Mouse (Mus musculus): ENCODE measurements at regions not wholly inside any gene's neighbourhood (a gene's known extent, or its start where the extent isn't known, plus 50 kb on each side); places are given as distances from the start of the nearest gene placed in this dataset.

DNA sequence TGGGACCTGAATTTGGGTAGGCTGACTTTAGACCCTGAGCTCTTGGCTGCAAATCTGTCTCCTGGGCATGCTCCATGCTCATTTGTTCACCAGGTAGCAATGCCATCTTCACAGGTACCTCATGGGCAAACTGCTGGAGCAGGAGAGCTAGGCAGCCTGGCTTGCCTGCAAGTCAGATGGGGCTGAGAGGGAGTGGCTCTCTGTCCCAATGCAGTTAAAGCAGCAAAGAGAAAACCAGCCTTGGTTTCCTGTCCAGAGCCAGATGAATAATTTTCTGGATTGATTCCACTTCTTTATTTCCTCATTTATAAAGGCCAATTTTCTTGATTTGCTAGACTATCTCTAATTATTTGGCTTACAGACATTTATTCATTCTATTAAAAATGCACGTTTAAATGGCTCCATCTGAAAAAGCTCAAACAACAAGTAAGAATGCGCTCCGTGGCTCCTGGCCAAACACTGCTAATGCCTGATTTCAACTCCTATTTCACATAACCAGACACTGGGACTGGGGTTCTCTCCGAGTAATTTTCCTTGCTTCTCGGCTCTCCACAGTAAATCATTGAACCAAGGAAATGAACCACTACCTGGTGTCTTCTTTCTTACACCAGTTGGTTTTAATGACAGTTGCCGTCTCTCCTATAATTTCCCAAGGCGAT is 60.5 kb downstream of the Rsl24d1 start:
- Histone ChIP-seq H3K36me3 (ENCODE audit: control insufficient read depth, insufficient read depth, low read length) (no peaks in the 10 kb centered on the region), H3K4me1 (replicated peaks; ENCODE audit: control insufficient read depth, insufficient read depth, low read length) (peaks cover 2% of the 10 kb centered on the region; the same call in 1 of the 2 replicates), H3K27ac (ENCODE audit: control insufficient read depth, insufficient read depth, low read length) (no peak overlapping the region), H3K27me3 (ENCODE audit: control insufficient read depth, insufficient read depth, low read length) (no peaks in the 10 kb centered on the region), H3K4me3 (ENCODE audit: control insufficient read depth, insufficient read depth, low read length) (no peak overlapping the region)
- TF ChIP-seq POLR2A (IDR thresholded peaks at IDR 0.05; ENCODE audit: control insufficient read depth, extremely low read depth, insufficient read depth, low read length, poor library complexity) (no peak), CTCF (IDR thresholded peaks at IDR 0.05; ENCODE audit: borderline replicate concordance, control insufficient read depth, extremely low read depth, insufficient read depth, low read length, poor library complexity) (no peak)
- no peak for DNase-seq
- WGBS: 96% methylated on average over 7 of the region's 7 CpGs

DNA sequence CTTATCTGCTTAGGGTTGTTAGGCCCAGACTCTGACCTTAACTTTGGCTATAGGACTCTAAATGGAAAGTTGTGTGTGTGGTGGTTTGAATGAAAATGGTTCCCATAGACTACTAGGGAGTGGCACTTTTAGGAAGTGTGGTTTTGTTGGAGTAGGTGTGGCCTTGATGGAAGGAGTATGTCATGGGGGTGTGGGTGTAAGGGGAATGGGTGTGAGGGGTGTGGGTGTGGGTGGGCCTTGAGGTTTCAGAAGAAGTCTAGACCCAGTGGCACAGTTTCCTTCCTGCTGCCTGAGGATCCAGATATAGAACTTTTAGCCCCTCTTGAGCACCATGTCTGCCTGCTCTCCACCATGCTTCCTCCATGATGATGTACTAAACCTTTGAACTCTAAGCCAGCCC is 63.4 kb downstream of the Rsl24d1 start:
- Histone ChIP-seq H3K4me1 (replicated peaks; ENCODE audit: control insufficient read depth, insufficient read depth, low read length) (peaks cover 2% of the 10 kb centered on the region; the same call in 1 of the 2 replicates), H3K27me3 (ENCODE audit: control insufficient read depth, insufficient read depth, low read length) (no peaks in the 10 kb centered on the region), H3K36me3 (ENCODE audit: control insufficient read depth, insufficient read depth, low read length) (no peaks in the 10 kb centered on the region), H3K27ac (ENCODE audit: control insufficient read depth, insufficient read depth, low read length) (no peak overlapping the region), H3K4me3 (ENCODE audit: control insufficient read depth, insufficient read depth, low read length) (no peak overlapping the region)
- TF ChIP-seq POLR2A (IDR thresholded peaks at IDR 0.05; ENCODE audit: control insufficient read depth, extremely low read depth, insufficient read depth, low read length, poor library complexity) (no peak), CTCF (IDR thresholded peaks at IDR 0.05; ENCODE audit: borderline replicate concordance, control insufficient read depth, extremely low read depth, insufficient read depth, low read length, poor library complexity) (no peak)
- DNase-seq: no peak

DNA sequence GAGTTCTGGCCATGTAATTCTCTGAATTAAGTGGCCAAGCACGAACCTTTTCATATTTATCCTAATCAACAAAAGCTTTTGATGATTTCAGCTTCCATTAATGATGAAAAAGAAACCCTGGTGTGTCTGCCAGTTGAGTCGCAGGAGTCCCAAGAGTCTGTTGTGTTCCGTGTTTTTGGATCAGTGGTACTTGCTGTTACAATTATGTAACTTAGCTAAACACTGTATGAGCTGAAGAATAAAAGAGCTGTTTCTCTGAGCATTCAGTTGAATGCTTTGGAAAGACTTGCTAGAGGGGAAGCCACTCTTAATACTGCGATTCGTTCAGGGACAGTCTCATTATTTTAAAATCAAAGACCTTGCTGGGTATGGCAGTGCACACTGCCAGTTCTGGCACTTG is 70.1 kb downstream of the Rsl24d1 start:
- TF ChIP-seq POLR2A (IDR thresholded peaks at IDR 0.05; ENCODE audit: control insufficient read depth, extremely low read depth, insufficient read depth, low read length, poor library complexity) (no peak), CTCF (IDR thresholded peaks at IDR 0.05; ENCODE audit: borderline replicate concordance, control insufficient read depth, extremely low read depth, insufficient read depth, low read length, poor library complexity) (no peak)
- Histone ChIP-seq H3K4me3 (ENCODE audit: control insufficient read depth, insufficient read depth, low read length) (no peak overlapping the region), H3K4me1 (replicated peaks; ENCODE audit: control insufficient read depth, insufficient read depth, low read length) (no peaks in the 10 kb centered on the region), H3K36me3 (ENCODE audit: control insufficient read depth, insufficient read depth, low read length) (no peaks in the 10 kb centered on the region), H3K27ac (ENCODE audit: control insufficient read depth, insufficient read depth, low read length) (no peak overlapping the region), H3K27me3 (ENCODE audit: control insufficient read depth, insufficient read depth, low read length) (no peaks in the 10 kb centered on the region)
- WGBS: 93% methylated on average over 5 of the region's 5 CpGs
- no peak for DNase-seq

DNA sequence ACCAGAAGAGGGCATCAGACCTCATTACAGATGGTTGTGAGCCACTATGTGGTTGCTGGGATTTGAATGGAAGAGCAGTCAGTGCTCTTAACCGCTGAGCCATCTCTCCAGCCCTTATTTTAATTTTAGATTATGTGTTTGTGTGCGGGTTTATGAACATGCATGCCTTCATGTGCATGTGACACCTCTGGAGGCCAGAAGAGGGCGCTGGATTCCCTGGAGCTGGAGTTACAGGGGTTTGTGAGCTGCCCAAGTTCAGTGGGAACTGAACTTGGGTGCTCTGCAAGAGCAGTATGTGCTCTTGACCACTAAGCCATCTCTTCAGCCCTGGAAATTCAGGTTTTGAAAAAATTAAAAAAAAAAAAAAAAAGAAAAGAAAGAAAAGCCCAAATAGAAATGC is 71.7 kb downstream of the Rsl24d1 start:
- Histone ChIP-seq H3K27me3 (ENCODE audit: control insufficient read depth, insufficient read depth, low read length) (no peaks in the 10 kb centered on the region), H3K4me3 (ENCODE audit: control insufficient read depth, insufficient read depth, low read length) (no peak overlapping the region), H3K4me1 (replicated peaks; ENCODE audit: control insufficient read depth, insufficient read depth, low read length) (no peaks in the 10 kb centered on the region), H3K27ac (ENCODE audit: control insufficient read depth, insufficient read depth, low read length) (no peak overlapping the region), H3K36me3 (ENCODE audit: control insufficient read depth, insufficient read depth, low read length) (no peaks in the 10 kb centered on the region)
- 64% methylated on average over 3 of the region's 3 CpGs for WGBS
- no peak for DNase-seq
- no peak for TF ChIP-seq POLR2A (IDR thresholded peaks at IDR 0.05; ENCODE audit: control insufficient read depth, extremely low read depth, insufficient read depth, low read length, poor library complexity)
- no peak for TF ChIP-seq CTCF (IDR thresholded peaks at IDR 0.05; ENCODE audit: borderline replicate concordance, control insufficient read depth, extremely low read depth, insufficient read depth, low read length, poor library complexity)

DNA sequence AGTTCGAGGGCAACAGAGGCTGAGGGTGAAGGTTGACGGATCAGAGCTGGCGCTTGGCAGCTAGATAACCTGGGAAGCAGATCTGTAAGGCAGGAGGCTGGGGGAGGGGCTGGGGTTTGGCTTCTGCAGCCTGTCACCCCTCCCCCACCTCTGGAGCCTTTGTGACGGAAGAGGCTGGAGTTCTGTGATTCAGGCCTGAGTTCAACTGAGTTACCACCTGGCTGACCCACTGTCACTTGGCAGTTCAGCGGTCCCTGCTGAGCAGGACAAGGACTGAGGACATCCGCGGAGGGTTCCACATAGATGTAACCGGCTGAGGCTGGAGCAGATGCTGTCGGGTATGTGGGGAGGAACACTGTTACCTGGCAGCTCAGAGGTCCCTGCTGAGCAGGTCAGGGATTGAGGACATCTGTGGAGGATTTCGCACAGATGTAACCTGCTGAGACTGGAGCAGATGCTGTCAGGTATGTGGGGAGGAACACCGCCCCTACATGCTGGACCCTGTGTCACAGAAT is 79.1 kb downstream of the Rsl24d1 start:
- Histone ChIP-seq H3K4me3 (ENCODE audit: control insufficient read depth, insufficient read depth, low read length) (no peak overlapping the region), H3K36me3 (ENCODE audit: control insufficient read depth, insufficient read depth, low read length) (no peaks in the 10 kb centered on the region), H3K27ac (ENCODE audit: control insufficient read depth, insufficient read depth, low read length) (no peak overlapping the region), H3K27me3 (ENCODE audit: control insufficient read depth, insufficient read depth, low read length) (no peaks in the 10 kb centered on the region), H3K4me1 (replicated peaks; ENCODE audit: control insufficient read depth, insufficient read depth, low read length) (no peaks in the 10 kb centered on the region)
- no peak for DNase-seq
- 83% methylated on average over 11 of the region's 11 CpGs for WGBS
- TF ChIP-seq CTCF (IDR thresholded peaks at IDR 0.05; ENCODE audit: borderline replicate concordance, control insufficient read depth, extremely low read depth, insufficient read depth, low read length, poor library complexity) (no peak), POLR2A (IDR thresholded peaks at IDR 0.05; ENCODE audit: control insufficient read depth, extremely low read depth, insufficient read depth, low read length, poor library complexity) (no peak)

DNA sequence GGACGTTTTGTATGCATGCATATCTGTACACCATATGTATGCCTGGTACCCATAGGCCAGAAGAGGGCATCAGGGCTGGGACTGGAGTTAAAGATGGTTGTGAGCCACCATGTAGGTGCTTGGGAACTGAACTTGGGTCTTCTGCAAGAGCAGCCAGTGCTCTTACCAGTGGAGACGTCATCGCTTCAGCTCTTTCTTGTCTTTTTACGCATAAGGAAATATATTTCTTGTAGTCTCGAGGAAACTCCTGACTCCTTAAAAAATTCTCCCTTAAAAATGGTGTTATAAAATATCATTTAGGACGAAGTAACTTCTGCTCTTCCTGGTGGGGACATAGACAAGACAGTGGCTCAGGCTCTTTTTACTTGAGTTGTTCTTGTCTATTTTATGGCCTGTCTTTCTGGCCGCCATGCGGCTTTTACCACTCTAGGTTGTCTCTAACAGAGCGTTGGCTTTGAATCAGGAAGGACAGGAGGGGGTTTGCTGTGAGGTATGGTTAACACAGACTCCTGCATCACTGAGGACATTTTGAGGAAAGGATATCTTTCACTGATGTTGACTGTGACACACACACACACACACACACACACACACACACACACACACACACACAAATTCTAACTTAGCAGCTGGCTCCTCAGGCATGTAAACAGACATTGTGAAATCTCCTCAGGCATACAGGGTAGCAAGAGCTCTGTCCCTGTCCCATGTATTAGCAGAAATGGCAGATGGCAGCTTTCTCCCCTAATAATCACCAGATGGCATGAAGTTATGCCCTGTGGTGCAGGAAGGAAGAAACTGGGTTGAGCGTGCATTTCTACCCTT is 85.2 kb downstream of the Rsl24d1 start:
- Histone ChIP-seq H3K36me3 (ENCODE audit: control insufficient read depth, insufficient read depth, low read length) (no peaks in the 10 kb centered on the region), H3K4me1 (replicated peaks; ENCODE audit: control insufficient read depth, insufficient read depth, low read length) (no peaks in the 10 kb centered on the region), H3K27me3 (ENCODE audit: control insufficient read depth, insufficient read depth, low read length) (no peaks in the 10 kb centered on the region), H3K27ac (ENCODE audit: control insufficient read depth, insufficient read depth, low read length) (no peak overlapping the region), H3K4me3 (ENCODE audit: control insufficient read depth, insufficient read depth, low read length) (no peak overlapping the region)
- WGBS: 96% methylated on average over 10 of the region's 10 CpGs
- no peak for DNase-seq
- no peak for TF ChIP-seq POLR2A (IDR thresholded peaks at IDR 0.05; ENCODE audit: control insufficient read depth, extremely low read depth, insufficient read depth, low read length, poor library complexity)
- TF ChIP-seq CTCF (IDR thresholded peaks at IDR 0.05; ENCODE audit: borderline replicate concordance, control insufficient read depth, extremely low read depth, insufficient read depth, low read length, poor library complexity): no peak
